Mouse (Mus musculus): Measurements from ENCODE around the gene Cpne1. TPM values are rescaled to one million over a fixed set of nuclear protein-coding genes. Genes with fewer than 3 reads are reported as not detected.

The Cpne1 gene
- polyA plus RNA-seq (2015; fragmentation: Nextera tagmentation; extraction: Ambion mirVana): 38.3 and 42.3 TPM in 2 replicates

GRCm38 (mm10) chr2:156111358-156112079 is at the start of gene Cpne1, which contains the start of gene Rbm12:
TSS of gene Cpne1 (minus strand) at chr2:156111965.
TSS of gene Rbm12 (minus strand) at chr2:156111978.
- 1% methylated on average over 59 of the region's 74 CpGs for WGBS
- Histone ChIP-seq H3K4me3 (ENCODE audit: low read depth, low read length) (peak within 1 kb of the TSS; percentile 88), H3K9me3 (ENCODE audit: low read length) (no peaks in the 10 kb centered on the region), H3K4me1 (ENCODE audit: insufficient read depth, low read depth, low read length) (no peaks in the 10 kb centered on the region; the same call in 1 of the 2 replicates), H3K27ac (ENCODE audit: low read length) (peak within 1 kb of the TSS; percentile 83), H3K9ac (replicated peaks; ENCODE audit: low read depth) (peak within 1 kb of the TSS; percentile 75), H3K36me3 (ENCODE audit: insufficient read depth, low read length) (no peaks in the 10 kb centered on the region), H3K27me3 (replicated peaks; ENCODE audit: insufficient read depth, low read length) (no peaks in the 10 kb centered on the region), H3K4me2 (replicated peaks; ENCODE audit: low read depth, low read length) (peak within 1 kb of the TSS; percentile 95)
- peak; percentile 26; the same call in 1 of the 2 replicates for TF ChIP-seq EP300 (IDR thresholded peaks at IDR 0.05)
- no peak for TF ChIP-seq CTCF (IDR thresholded peaks at IDR 0.05)
- DNase-seq (ENCODE audit: low spot score) (peak; percentile 95), ATAC-seq (peak; percentile 96)

- no peaks in the 10 kb centered on the region for H3K27me3 ChIP-seq (replicated peaks; ENCODE audit: insufficient read depth, low read length)
- H3K9ac ChIP-seq (replicated peaks; ENCODE audit: low read depth): no peak overlapping the region
- no peak overlapping the region for H3K27ac ChIP-seq (ENCODE audit: low read length)
- H3K9me3 ChIP-seq (ENCODE audit: low read length): no peaks in the 10 kb centered on the region
- peaks cover 33% of the 10 kb centered on the region for H3K36me3 ChIP-seq (ENCODE audit: insufficient read depth, low read length)
- no peak overlapping the region for H3K4me3 ChIP-seq (ENCODE audit: low read depth, low read length)
- H3K4me1 ChIP-seq (ENCODE audit: insufficient read depth, low read depth, low read length): no peaks in the 10 kb centered on the region
- H3K4me2 ChIP-seq (replicated peaks; ENCODE audit: low read depth, low read length): no peak overlapping the region
- peak; percentile 36 for TF ChIP-seq CTCF (IDR thresholded peaks at IDR 0.05)
- TF ChIP-seq EP300 (IDR thresholded peaks at IDR 0.05): no peak
- ATAC-seq (no peak), DNase-seq (ENCODE audit: low spot score) (no peak)
These were observed 39.8 kb upstream of the Cpne1 start for GRCm38 (mm10) chr2:156151538-156151937.

- WGBS: 73% methylated on average over 3 of the region's 3 CpGs
- Histone ChIP-seq H3K36me3 (ENCODE audit: insufficient read depth, low read length) (peaks cover 33% of the 10 kb centered on the region), H3K27ac (ENCODE audit: low read length) (no peak overlapping the region), H3K4me3 (ENCODE audit: low read depth, low read length) (no peak overlapping the region), H3K9ac (replicated peaks; ENCODE audit: low read depth) (no peak overlapping the region), H3K4me1 (ENCODE audit: insufficient read depth, low read depth, low read length) (peaks cover 4% of the 10 kb centered on the region), H3K9me3 (ENCODE audit: low read length) (no peaks in the 10 kb centered on the region), H3K4me2 (replicated peaks; ENCODE audit: low read depth, low read length) (no peak overlapping the region), H3K27me3 (replicated peaks; ENCODE audit: insufficient read depth, low read length) (no peaks in the 10 kb centered on the region)
- TF ChIP-seq CTCF (IDR thresholded peaks at IDR 0.05): no peak
- TF ChIP-seq EP300 (IDR thresholded peaks at IDR 0.05): no peak
- peak; percentile 9 for DNase-seq (ENCODE audit: low spot score)
- ATAC-seq: no peak
These were observed 35.7 kb upstream of the Cpne1 start for GRCm38 (mm10) chr2:156147316-156147915.

- ATAC-seq: no peak
- Histone ChIP-seq H3K36me3 (ENCODE audit: insufficient read depth, low read length) (peaks cover 33% of the 10 kb centered on the region), H3K4me1 (ENCODE audit: insufficient read depth, low read depth, low read length) (peaks cover 4% of the 10 kb centered on the region), H3K9me3 (ENCODE audit: low read length) (no peaks in the 10 kb centered on the region), H3K4me3 (ENCODE audit: low read depth, low read length) (no peak overlapping the region), H3K9ac (replicated peaks; ENCODE audit: low read depth) (no peak overlapping the region), H3K4me2 (replicated peaks; ENCODE audit: low read depth, low read length) (no peak overlapping the region), H3K27ac (ENCODE audit: low read length) (no peak overlapping the region), H3K27me3 (replicated peaks; ENCODE audit: insufficient read depth, low read length) (no peaks in the 10 kb centered on the region)
- TF ChIP-seq EP300 (IDR thresholded peaks at IDR 0.05) (no peak), CTCF (IDR thresholded peaks at IDR 0.05) (no peak)
- WGBS: 61% methylated on average over 5 of the region's 5 CpGs
- DNase-seq (ENCODE audit: low spot score): no peak
These were observed 34.7 kb upstream of the Cpne1 start for GRCm38 (mm10) chr2:156146272-156146989.

GRCm38 (mm10) chr2:156145486-156146130 is 33.8 kb upstream of the Cpne1 start:
- no peak overlapping the region for H3K4me3 ChIP-seq (ENCODE audit: low read depth, low read length)
- no peak overlapping the region for H3K4me2 ChIP-seq (replicated peaks; ENCODE audit: low read depth, low read length)
- no peaks in the 10 kb centered on the region for H3K27me3 ChIP-seq (replicated peaks; ENCODE audit: insufficient read depth, low read length)
- H3K9me3 ChIP-seq (ENCODE audit: low read length): no peaks in the 10 kb centered on the region
- 51% methylated on average over 11 of the region's 11 CpGs for WGBS
- H3K4me1 ChIP-seq (ENCODE audit: insufficient read depth, low read depth, low read length): peaks cover 4% of the 10 kb centered on the region
- no peak overlapping the region for H3K9ac ChIP-seq (replicated peaks; ENCODE audit: low read depth)
- H3K27ac ChIP-seq (ENCODE audit: low read length): no peak overlapping the region
- TF ChIP-seq CTCF (IDR thresholded peaks at IDR 0.05) (no peak), EP300 (IDR thresholded peaks at IDR 0.05) (no peak)
- ATAC-seq (no peak), DNase-seq (ENCODE audit: low spot score) (no peak)
- peaks cover 29% of the 10 kb centered on the region for H3K36me3 ChIP-seq (ENCODE audit: insufficient read depth, low read length)

Measured in lung, postnatal 0 days (tissue).